Mouse (Mus musculus): ENCODE measurements at regions not wholly inside any gene's neighbourhood (a gene's known extent, or its start where the extent isn't known, plus 50 kb on each side); places are given as distances from the start of the nearest gene placed in this dataset.

GRCm38 (mm10) chr10:108060554-108060953, 101.4 kb upstream of the Ppp1r12a start:
- TF ChIP-seq POLR2A (IDR thresholded peaks at IDR 0.05; ENCODE audit: control insufficient read depth, low read depth, low read length) = no peak
- TF ChIP-seq CTCF (IDR thresholded peaks at IDR 0.05; ENCODE audit: control insufficient read depth, insufficient read depth, insufficient replicate concordance, low read depth, low read length) = no peak
